Mouse (Mus musculus) Muller cell, postnatal 12 days (primary cell): ENCODE data around the gene Dcx.

Source experiments
- DNase-seq: peaks from one replicate; pipeline ENCODE4 v3.0.0-alpha.2; 2015; ENCODE audit errors: inconsistent ontology term

The Dcx gene

DNA sequence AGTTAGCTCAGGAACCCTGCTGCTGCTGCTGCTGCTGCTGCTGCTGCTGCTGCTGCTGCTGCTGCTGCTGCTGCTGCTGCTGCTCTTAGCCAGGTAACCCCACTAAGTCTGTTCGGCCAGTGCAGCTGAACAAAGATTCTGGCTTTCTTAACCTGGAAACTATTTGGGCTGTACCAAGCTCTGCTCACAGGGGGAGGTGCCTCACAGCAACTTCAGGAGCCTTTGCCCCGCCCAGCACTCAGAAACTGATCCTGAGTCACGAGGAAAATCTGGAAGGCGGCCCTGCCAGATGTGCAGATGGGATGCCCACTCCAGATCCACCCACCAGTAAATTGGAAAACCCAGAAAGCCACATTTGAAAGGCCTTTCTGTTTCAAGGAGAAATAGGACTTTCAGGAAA lies 105.9 kb downstream of the Dcx start, which contains the start of gene Capn6:
Gene Capn6, minus strand, starts transcription at position 203 of the 400 bp plus-strand sequence.
- no peak for DNase-seq

DNA sequence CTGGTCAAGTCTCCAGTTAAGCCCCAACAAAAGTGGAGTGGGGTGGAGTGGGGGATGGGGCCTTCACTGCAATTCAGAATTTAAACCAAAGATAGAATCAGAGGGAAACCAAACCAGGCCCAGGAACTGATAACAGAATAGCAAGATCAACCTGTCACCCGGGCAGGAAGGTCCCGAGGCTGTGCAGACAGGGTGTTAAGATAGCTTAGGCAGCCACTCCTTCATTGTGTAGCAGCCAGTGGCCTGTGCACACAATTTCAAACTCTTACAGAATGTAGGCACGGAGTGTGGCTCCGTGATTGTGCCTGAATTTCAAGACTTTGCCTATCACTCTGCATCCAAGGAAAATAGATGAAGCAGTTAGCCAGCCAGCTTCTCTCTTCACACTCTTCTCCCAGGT lies 106.6 kb downstream of the Dcx start:
- no peak for DNase-seq

DNA sequence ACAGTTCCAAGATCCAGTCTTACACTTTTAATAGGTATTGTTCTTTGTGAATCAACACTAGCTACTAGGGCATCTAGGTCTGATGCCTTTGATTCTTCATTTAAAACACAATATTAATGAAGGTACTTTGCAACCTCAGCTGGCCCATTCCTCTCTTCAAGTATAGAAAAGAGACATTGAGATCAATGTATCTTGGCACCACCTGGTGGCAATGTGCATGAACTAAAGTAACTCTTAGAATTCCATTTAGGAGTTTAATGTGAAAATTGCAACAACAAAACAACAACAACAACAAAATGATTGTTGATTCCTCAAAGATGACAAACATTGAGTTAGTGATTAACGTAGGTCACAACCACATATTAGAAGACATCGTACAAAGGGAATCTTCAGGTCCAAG lies 114.2 kb downstream of the Dcx start:
- no peak for DNase-seq

DNA sequence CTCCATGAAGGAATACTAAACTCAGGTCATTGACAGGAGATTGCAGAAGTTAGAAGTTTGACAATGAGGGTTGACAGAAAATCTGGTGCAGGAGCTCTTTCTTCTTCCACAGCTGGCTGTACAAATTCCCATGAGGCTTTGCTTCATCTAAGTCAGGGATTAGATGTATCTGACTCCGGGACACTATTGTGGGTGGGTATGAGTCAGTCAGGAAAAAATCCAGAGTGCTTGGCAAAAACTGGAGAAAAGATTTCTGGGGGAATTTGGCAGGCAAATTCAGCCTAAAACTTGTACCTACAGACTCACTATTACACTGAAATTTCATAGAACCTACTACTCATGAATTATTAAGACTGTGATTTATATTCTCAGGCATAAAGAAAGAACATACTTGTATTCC lies 117.2 kb downstream of the Dcx start:
- peak; percentile 8 for DNase-seq
